ENCODE assay signal across 27 mouse cellular contexts in genomic region chr17:55964996-55965395, GRCm38 (mm10). TPM values are rescaled to one million over a fixed set of nuclear protein-coding genes. Genes with fewer than 3 reads are reported as not detected.
DNase-seq lines count a peak whose midpoint lies in the region; ATAC-seq and TF ChIP-seq lines count a peak whose summit lies in the region.
"Had no signal": no experiment of that assay in that cellular context is flagged by ENCODE, and none has a peak within 500 bp of the region (broad histone marks: within the 10 kb centered on the region; RNA-seq: fewer than 3 reads in every experiment).

No protein-coding gene starts in this region.

- 84% methylated on average over 9 of the region's 9 CpGs for WGBS in intestine, postnatal 0 days
- WGBS in intestine, embryonic 16.5 days, result 82% methylated on average over 9 of the region's 9 CpGs
- WGBS in midbrain, postnatal 0 days, result 83% methylated on average over 9 of the region's 9 CpGs
- 85% methylated on average over 9 of the region's 9 CpGs for WGBS in midbrain, embryonic 14.5 days

- peaks cover 5% of the 10 kb centered on the region for H3K27me3 ChIP-seq in intestine, postnatal 0 days (replicated peaks; ENCODE audit: control insufficient read depth, insufficient read depth, low read length)
- H3K27me3 ChIP-seq in intestine, embryonic 16.5 days (replicated peaks; ENCODE audit: control insufficient read depth, insufficient read depth, low read length), result peaks cover 3% of the 10 kb centered on the region; the same call in 1 of the 2 replicates
- H3K27me3 ChIP-seq in midbrain, postnatal 0 days (ENCODE audit: insufficient read depth, low read length), result no peaks in the 10 kb centered on the region
- no peaks in the 10 kb centered on the region for H3K27me3 ChIP-seq in midbrain, embryonic 14.5 days (ENCODE audit: control insufficient read depth, insufficient read depth, low read length)
- H3K27me3 ChIP-seq: embryonic facial prominence, embryonic 12.5 days; hindbrain, embryonic 12.5 days; midbrain, embryonic 15.5 days had no signal

- H3K9me3 ChIP-seq in intestine, postnatal 0 days (ENCODE audit: control insufficient read depth), result no peaks in the 10 kb centered on the region
- no peaks in the 10 kb centered on the region for H3K9me3 ChIP-seq in intestine, embryonic 16.5 days (ENCODE audit: control insufficient read depth, low read length)
- H3K9me3 ChIP-seq in midbrain, postnatal 0 days (ENCODE audit: low read length), result no peaks in the 10 kb centered on the region
- no peaks in the 10 kb centered on the region for H3K9me3 ChIP-seq in midbrain, embryonic 14.5 days (ENCODE audit: control insufficient read depth, low read length)
- H3K9me3 ChIP-seq: embryonic facial prominence, embryonic 12.5 days; heart, embryonic 10.5 days; hindbrain, embryonic 12.5 days; intestine, embryonic 15.5 days; limb, embryonic 10.5 days; limb, embryonic 15.5 days; liver, embryonic 13.5 days; midbrain, embryonic 15.5 days had no signal

- H3K36me3 ChIP-seq in intestine, postnatal 0 days (ENCODE audit: control insufficient read depth, insufficient read depth), result peaks cover 50% of the 10 kb centered on the region
- peaks cover 10% of the 10 kb centered on the region for H3K36me3 ChIP-seq in intestine, embryonic 16.5 days (ENCODE audit: control insufficient read depth, insufficient read depth, low read length)
- H3K36me3 ChIP-seq in midbrain, postnatal 0 days (ENCODE audit: insufficient read depth, low read length), result peaks cover 25% of the 10 kb centered on the region
- H3K36me3 ChIP-seq in midbrain, embryonic 14.5 days (ENCODE audit: control insufficient read depth, insufficient read depth, low read length), result peaks cover 35% of the 10 kb centered on the region
- H3K36me3 ChIP-seq: midbrain, embryonic 15.5 days had no signal

- H3K4me1 ChIP-seq in intestine, postnatal 0 days (replicated peaks; ENCODE audit: control insufficient read depth, insufficient read depth, low read length), result no peaks in the 10 kb centered on the region
- peaks cover 14% of the 10 kb centered on the region; the same call in 1 of the 2 replicates for H3K4me1 ChIP-seq in intestine, embryonic 16.5 days (ENCODE audit: control insufficient read depth, insufficient read depth, low read length)
- peaks cover 9% of the 10 kb centered on the region; the same call in 1 of the 2 replicates for H3K4me1 ChIP-seq in midbrain, postnatal 0 days (ENCODE audit: insufficient read depth, low read length)
- H3K4me1 ChIP-seq in midbrain, embryonic 14.5 days (ENCODE audit: control insufficient read depth, insufficient read depth, low read length), result peaks cover 26% of the 10 kb centered on the region

- no peak for ATAC-seq in intestine, postnatal 0 days
- ATAC-seq in intestine, embryonic 16.5 days, result no peak
- no peak for ATAC-seq in midbrain, postnatal 0 days (ENCODE audit: low FRiP score)
- no peak for ATAC-seq in midbrain, embryonic 14.5 days (ENCODE audit: low FRiP score, low TSS enrichment)
- ATAC-seq: activated CD4-positive, CD25-positive, alpha-beta regulatory T cell, adult 4 months; hindbrain, postnatal 0 days; intestine, embryonic 15.5 days; midbrain, embryonic 15.5 days had no signal

- no peak overlapping the region for H3K9ac ChIP-seq in intestine, postnatal 0 days (ENCODE audit: low read depth, low read length)
- H3K9ac ChIP-seq in intestine, embryonic 16.5 days (ENCODE audit: low read depth, low read length), result no peak overlapping the region
- no peak overlapping the region for H3K9ac ChIP-seq in midbrain, postnatal 0 days (replicated peaks; ENCODE audit: low read length, poor library complexity, severe bottlenecking)
- H3K9ac ChIP-seq in midbrain, embryonic 14.5 days (replicated peaks; ENCODE audit: low read length), result no peak overlapping the region
- H3K9ac ChIP-seq: embryonic facial prominence, embryonic 12.5 days; hindbrain, embryonic 12.5 days; intestine, embryonic 15.5 days; limb, embryonic 15.5 days; liver, embryonic 13.5 days; midbrain, embryonic 15.5 days had no signal

- H3K4me3 ChIP-seq in intestine, postnatal 0 days (ENCODE audit: low read depth, low read length), result no peak overlapping the region
- no peak overlapping the region for H3K4me3 ChIP-seq in intestine, embryonic 16.5 days (ENCODE audit: low read length)
- H3K4me3 ChIP-seq in midbrain, postnatal 0 days (ENCODE audit: low read depth, low read length), result no peak overlapping the region
- no peak overlapping the region for H3K4me3 ChIP-seq in midbrain, embryonic 14.5 days (replicated peaks; ENCODE audit: low read depth, low read length)
- H3K4me3 ChIP-seq: embryonic facial prominence, embryonic 12.5 days; heart, embryonic 10.5 days; hindbrain, embryonic 12.5 days; intestine, embryonic 15.5 days; limb, embryonic 10.5 days; limb, embryonic 15.5 days; liver, embryonic 13.5 days; midbrain, embryonic 15.5 days had no signal

- no peak overlapping the region for H3K27ac ChIP-seq in intestine, postnatal 0 days (ENCODE audit: low read depth, low read length)
- no peak overlapping the region for H3K27ac ChIP-seq in intestine, embryonic 16.5 days (ENCODE audit: low read length)
- H3K27ac ChIP-seq in midbrain, postnatal 0 days (ENCODE audit: low read depth, low read length), result no peak overlapping the region
- no peak overlapping the region for H3K27ac ChIP-seq in midbrain, embryonic 14.5 days (replicated peaks; ENCODE audit: low read depth, low read length)
- H3K27ac ChIP-seq: embryonic facial prominence, embryonic 12.5 days; heart, embryonic 10.5 days; hindbrain, embryonic 12.5 days; hindbrain, postnatal 0 days; intestine, embryonic 15.5 days; limb, embryonic 10.5 days; limb, embryonic 15.5 days; liver, embryonic 13.5 days; midbrain, embryonic 15.5 days had no signal

- DNase-seq in adrenal gland, postnatal 10 days, result peak; percentile 2
- DNase-seq in adrenal gland, adult (ENCODE audit: inconsistent age in 2 of 2, low spot score in 1 of 2), result no peak
- no peak for DNase-seq in midbrain, postnatal 0 days (ENCODE audit: low spot score)
- no peak for DNase-seq in midbrain, embryonic 14.5 days
- DNase-seq in retina, postnatal 1 day, result no peak
- DNase-seq: adrenal gland, adult 8-10 months; cerebellum, adult 9-10 months; embryo, embryonic 11 days; gastrocnemius, postnatal 14 days; heart, postnatal 36 days; layer of hippocampus, adult 9-11 months; liver, embryonic 13.5 days; lung, adult 18-20 months; lung, postnatal 10 days had no signal

- H3K4me2 ChIP-seq in intestine, postnatal 0 days (replicated peaks; ENCODE audit: low read depth), result no peak overlapping the region
- H3K4me2 ChIP-seq in intestine, embryonic 16.5 days (ENCODE audit: low read depth, low read length), result no peak overlapping the region
- H3K4me2 ChIP-seq in midbrain, postnatal 0 days (ENCODE audit: low read depth, low read length, poor library complexity, severe bottlenecking), result no peak overlapping the region
- H3K4me2 ChIP-seq in midbrain, embryonic 14.5 days (ENCODE audit: low read length), result no peak overlapping the region
- H3K4me2 ChIP-seq: embryonic facial prominence, embryonic 12.5 days; hindbrain, embryonic 12.5 days; intestine, embryonic 15.5 days; limb, embryonic 15.5 days; liver, embryonic 13.5 days; midbrain, embryonic 15.5 days had no signal

- peak; percentile 10; the same call in 1 of the 2 replicates for TF ChIP-seq CTCF in intestine, postnatal 0 days (IDR thresholded peaks at IDR 0.05; ENCODE audit: low read depth)
- peak; percentile 25 for TF ChIP-seq CTCF in midbrain, postnatal 0 days (IDR thresholded peaks at IDR 0.05)

RNA-seq across cellular contexts. Expression of gene Shd, which starts 5.3 kb away (rescaled TPM):
- 1 to 10 TPM; 1.6 to 3.8 TPM for total RNA-seq in adrenal gland, postnatal 10 days (2021)
- polyA plus RNA-seq in intestine, postnatal 0 days (2015; fragmentation: Nextera tagmentation; extraction: Ambion mirVana), result 2.7 and 2.9 TPM in 2 replicates
- polyA plus RNA-seq in intestine, embryonic 16.5 days (2015; fragmentation: Nextera tagmentation; extraction: Ambion mirVana), result 8.6 and 9.0 TPM in 2 replicates
- total RNA-seq in midbrain, postnatal 0 days (2014; rRNA removed), result 227 and 253 TPM in 2 replicates
- polyA plus RNA-seq in midbrain, postnatal 0 days (2015; fragmentation: Nextera tagmentation; extraction: Ambion mirVana), result 172 and 188 TPM in 2 replicates
- 178 and 209 TPM in 2 replicates for polyA plus RNA-seq in midbrain, embryonic 14.5 days (2014; fragmentation: Nextera tagmentation; extraction: Ambion mirVana)
- polyA plus RNA-seq: activated CD4-positive, CD25-positive, alpha-beta regulatory T cell, adult 4 months had no signal

RNA-seq across cellular contexts. Expression of gene Yju2, which starts 6.1 kb away (rescaled TPM):
- total RNA-seq in adrenal gland, postnatal 10 days (2021), result 10 to 100 TPM; 16.7 to 20.1 TPM
- polyA plus RNA-seq in intestine, postnatal 0 days (2015; fragmentation: Nextera tagmentation; extraction: Ambion mirVana), result 10.2 and 10.9 TPM in 2 replicates
- polyA plus RNA-seq in intestine, embryonic 16.5 days (2015; fragmentation: Nextera tagmentation; extraction: Ambion mirVana), result 19.7 and 21.5 TPM in 2 replicates
- 9.8 and 10.1 TPM in 2 replicates for total RNA-seq in midbrain, postnatal 0 days (2014; rRNA removed)
- 14.6 and 16.1 TPM in 2 replicates for polyA plus RNA-seq in midbrain, postnatal 0 days (2015; fragmentation: Nextera tagmentation; extraction: Ambion mirVana)
- polyA plus RNA-seq in midbrain, embryonic 14.5 days (2014; fragmentation: Nextera tagmentation; extraction: Ambion mirVana), result 20.0 and 21.4 TPM in 2 replicates

RNA-seq across cellular contexts. Expression of gene Ebi3, which starts 12.6 kb away (rescaled TPM):
- 1 to 10 TPM; 1.5 to 1.8 TPM for total RNA-seq in adrenal gland, postnatal 10 days (2021)
- polyA plus RNA-seq in intestine, postnatal 0 days (2015; fragmentation: Nextera tagmentation; extraction: Ambion mirVana), result 1.5 and 1.6 TPM in 2 replicates
- polyA plus RNA-seq in intestine, embryonic 16.5 days (2015; fragmentation: Nextera tagmentation; extraction: Ambion mirVana), result 2.6 and 2.9 TPM in 2 replicates
- 2.5 and 3.0 TPM in 2 replicates for total RNA-seq in midbrain, postnatal 0 days (2014; rRNA removed)
- polyA plus RNA-seq in midbrain, postnatal 0 days (2015; fragmentation: Nextera tagmentation; extraction: Ambion mirVana), result 7.4 and 8.2 TPM in 2 replicates
- polyA plus RNA-seq in midbrain, embryonic 14.5 days (2014; fragmentation: Nextera tagmentation; extraction: Ambion mirVana), result 6.6 and 9.6 TPM in 2 replicates

RNA-seq across cellular contexts. Expression of gene Zfp119b, which starts 15.7 kb away (rescaled TPM):
- 1 to 10 TPM; 4.1 to 4.2 TPM for total RNA-seq in adrenal gland, postnatal 10 days (2021)
- 3.4 and 3.7 TPM in 2 replicates for polyA plus RNA-seq in intestine, postnatal 0 days (2015; fragmentation: Nextera tagmentation; extraction: Ambion mirVana)
- polyA plus RNA-seq in intestine, embryonic 16.5 days (2015; fragmentation: Nextera tagmentation; extraction: Ambion mirVana), result 4.1 and 4.4 TPM in 2 replicates
- 2.8 and 3.5 TPM in 2 replicates for total RNA-seq in midbrain, postnatal 0 days (2014; rRNA removed)
- polyA plus RNA-seq in midbrain, postnatal 0 days (2015; fragmentation: Nextera tagmentation; extraction: Ambion mirVana), result 5.7 and 6.6 TPM in 2 replicates
- polyA plus RNA-seq in midbrain, embryonic 14.5 days (2014; fragmentation: Nextera tagmentation; extraction: Ambion mirVana), result 10.7 and 13.4 TPM in 2 replicates

RNA-seq across cellular contexts. Expression of gene Fsd1, which starts 21.3 kb away (rescaled TPM):
- 1 to 10 TPM; 1.4 to 3.7 TPM for total RNA-seq in adrenal gland, postnatal 10 days (2021)
- 3.6 and 4.2 TPM in 2 replicates for polyA plus RNA-seq in intestine, postnatal 0 days (2015; fragmentation: Nextera tagmentation; extraction: Ambion mirVana)
- polyA plus RNA-seq in intestine, embryonic 16.5 days (2015; fragmentation: Nextera tagmentation; extraction: Ambion mirVana), result 8.4 and 9.7 TPM in 2 replicates
- total RNA-seq in midbrain, postnatal 0 days (2014; rRNA removed), result 122 and 129 TPM in 2 replicates
- polyA plus RNA-seq in midbrain, postnatal 0 days (2015; fragmentation: Nextera tagmentation; extraction: Ambion mirVana), result 188 and 225 TPM in 2 replicates
- 141 and 188 TPM in 2 replicates for polyA plus RNA-seq in midbrain, embryonic 14.5 days (2014; fragmentation: Nextera tagmentation; extraction: Ambion mirVana)
- total RNA-seq: granulocyte monocyte progenitor cell, adult 5-6 weeks; heart, postnatal 36 days; neutrophil, adult 5-6 weeks had no signal
- polyA plus RNA-seq: activated CD4-positive, CD25-positive, alpha-beta regulatory T cell, adult 4 months had no signal

Comparison
In these comparisons a context has a peak if more than half of its experiments do, and no peak if none do; other contexts are left out.
1. RNA of gene Shd, which starts 5.3 kb away (polyA plus RNA-seq): 178 to 209 TPM in midbrain, embryonic 14.5 days and 172 to 188 TPM in midbrain, postnatal 0 days; 8.6 to 9.0 TPM in intestine, embryonic 16.5 days and 2.7 to 2.9 TPM in intestine, postnatal 0 days; every median in the first group is over 10 times any median in the second.